In genomic region chr17:45770441-45770840, GRCm38 (mm10) we compare ENCODE assay signal across 10 mouse cellular contexts. TPM values are rescaled to one million over a fixed set of nuclear protein-coding genes. Genes with fewer than 3 reads are reported as not detected.
DNase-seq lines count a peak whose midpoint lies in the region; ATAC-seq and TF ChIP-seq lines count a peak whose summit lies in the region.
"Had no signal": no experiment of that assay in that cellular context is flagged by ENCODE, and none has a peak within 500 bp of the region (broad histone marks: within the 10 kb centered on the region; RNA-seq: fewer than 3 reads in every experiment).

No protein-coding gene starts in this region.

- no peaks in the 10 kb centered on the region for H3K27me3 ChIP-seq in intestine, embryonic 14.5 days (replicated peaks; ENCODE audit: control insufficient read depth, insufficient read depth, low read length)
- no peaks in the 10 kb centered on the region for H3K27me3 ChIP-seq in intestine, postnatal 0 days (replicated peaks; ENCODE audit: control insufficient read depth, insufficient read depth, low read length)
- H3K27me3 ChIP-seq in MEL (ENCODE audit: control insufficient read depth in 1 of 2, insufficient read depth in 2 of 2, low read length in 2 of 2), result no peaks in the 10 kb centered on the region
- peaks cover 9% of the 10 kb centered on the region for H3K27me3 ChIP-seq in limb, embryonic 10.5 days (ENCODE audit: low read depth, poor library complexity, severe bottlenecking)
- H3K27me3 ChIP-seq: neural tube, embryonic 13.5 days had no signal

- WGBS in intestine, embryonic 14.5 days, result 39% methylated on average over 6 of the region's 6 CpGs
- WGBS in intestine, postnatal 0 days, result 57% methylated on average over 6 of the region's 6 CpGs
- 70% methylated on average over 6 of the region's 6 CpGs for WGBS in limb, embryonic 10.5 days

- H3K27ac ChIP-seq in intestine, embryonic 14.5 days (ENCODE audit: low read depth), result peak overlapping the region; percentile 12; the same call in 1 of the 2 replicates
- H3K27ac ChIP-seq in intestine, postnatal 0 days (ENCODE audit: low read depth, low read length), result no peak overlapping the region
- H3K27ac ChIP-seq in MEL (ENCODE audit: control insufficient read depth, low read depth, low read length), result peak overlapping the region; percentile 24; the same call in 1 of the 2 replicates
- H3K27ac ChIP-seq in cortical plate, adult 2 months (ENCODE audit: insufficient read depth, low read length), result 0 out of 2 replicates have a peak overlapping the region, but pooled peaks have one; percentile 5
- H3K27ac ChIP-seq in limb, embryonic 10.5 days, result peak overlapping the region; percentile 53; the same call in 1 of the 2 replicates
- H3K27ac ChIP-seq: neural tube, embryonic 13.5 days had no signal

- no peaks in the 10 kb centered on the region for H3K9me3 ChIP-seq in intestine, embryonic 14.5 days (ENCODE audit: control insufficient read depth, low read length)
- H3K9me3 ChIP-seq in intestine, postnatal 0 days (ENCODE audit: control insufficient read depth), result no peaks in the 10 kb centered on the region
- no peaks in the 10 kb centered on the region for H3K9me3 ChIP-seq in MEL (replicated peaks; ENCODE audit: insufficient read depth, low read length)
- no peaks in the 10 kb centered on the region for H3K9me3 ChIP-seq in limb, embryonic 10.5 days (replicated peaks)
- H3K9me3 ChIP-seq: neural tube, embryonic 13.5 days had no signal

- H3K4me3 ChIP-seq in intestine, embryonic 14.5 days (ENCODE audit: low read depth, low read length), result no peak overlapping the region
- no peak overlapping the region for H3K4me3 ChIP-seq in intestine, postnatal 0 days (ENCODE audit: low read depth, low read length)
- H3K4me3 ChIP-seq in MEL (ENCODE audit: control insufficient read depth in 1 of 2, insufficient read depth in 1 of 2, low read depth in 2 of 2, low read length in 2 of 2), result no peak overlapping the region
- H3K4me3 ChIP-seq in cortical plate, adult 2 months (ENCODE audit: insufficient read depth, low read length), result no peak overlapping the region
- H3K4me3 ChIP-seq in limb, embryonic 10.5 days, result no peak overlapping the region
- H3K4me3 ChIP-seq: neural tube, embryonic 13.5 days had no signal

- TF ChIP-seq POLR2A in MEL (IDR thresholded peaks at IDR 0.05; ENCODE audit: control insufficient read depth in 1 of 2, insufficient read depth in 1 of 2, low read depth in 1 of 2, low read length in 2 of 2, poor library complexity in 1 of 2), result no peak
- TF ChIP-seq POLR2A in cortical plate, adult 2 months (IDR thresholded peaks at IDR 0.05; ENCODE audit: extremely low read depth, insufficient read depth, low read length), result no peak

- no peaks in the 10 kb centered on the region for H3K79me2 ChIP-seq in MEL (ENCODE audit: control insufficient read depth, insufficient read depth, low read length, poor library complexity)

- no peak for TF ChIP-seq RAD21 in MEL (IDR thresholded peaks at IDR 0.05; ENCODE audit: low read depth, low read length)

- H3K9ac ChIP-seq in intestine, embryonic 14.5 days (ENCODE audit: low read length), result no peak overlapping the region
- H3K9ac ChIP-seq in intestine, postnatal 0 days (ENCODE audit: low read depth, low read length), result no peak overlapping the region
- peak overlapping the region; percentile 17; the same call in 1 of the 2 replicates for H3K9ac ChIP-seq in MEL (ENCODE audit: control insufficient read depth, low read depth, low read length, poor library complexity, severe bottlenecking)
- H3K9ac ChIP-seq: neural tube, embryonic 13.5 days had no signal

- no peak for DNase-seq in intestine, embryonic 14.5 days (ENCODE audit: low spot score)
- no peak for DNase-seq in MEL (ENCODE audit: low read depth, low spot score)
- DNase-seq in limb, embryonic 10.5 days (ENCODE audit: low spot score), result no peak
- DNase-seq in spleen, postnatal 4 days (ENCODE audit: low spot score in 2 of 2), result no peak
- DNase-seq in layer of hippocampus, adult 11-12 months (ENCODE audit: low spot score), result no peak
- DNase-seq in frontal cortex, postnatal 10 days (ENCODE audit: low spot score in 2 of 2), result no peak

- TF ChIP-seq EP300 in MEL (IDR thresholded peaks at IDR 0.05; ENCODE audit: low read depth in 1 of 2, low read length in 2 of 2), result no peak

- H3K36me3 ChIP-seq in intestine, embryonic 14.5 days (ENCODE audit: control insufficient read depth, insufficient read depth, low read length), result no peaks in the 10 kb centered on the region
- no peaks in the 10 kb centered on the region for H3K36me3 ChIP-seq in intestine, postnatal 0 days (ENCODE audit: control insufficient read depth, insufficient read depth)
- peaks cover 0 to 2% of the 10 kb centered on the region in 2 experiments; a peak in 2 of 4 replicates for H3K36me3 ChIP-seq in MEL (ENCODE audit: control insufficient read depth in 1 of 2, insufficient read depth in 2 of 2, low read length in 2 of 2)
- no peaks in the 10 kb centered on the region for H3K36me3 ChIP-seq in limb, embryonic 10.5 days
- H3K36me3 ChIP-seq: neural tube, embryonic 13.5 days had no signal

- no peak overlapping the region for H3K4me2 ChIP-seq in intestine, embryonic 14.5 days (ENCODE audit: low read length)
- H3K4me2 ChIP-seq in intestine, postnatal 0 days (replicated peaks; ENCODE audit: low read depth), result no peak overlapping the region
- H3K4me2 ChIP-seq: neural tube, embryonic 13.5 days had no signal

- peaks cover 27% of the 10 kb centered on the region for H3K4me1 ChIP-seq in intestine, embryonic 14.5 days (replicated peaks; ENCODE audit: control insufficient read depth, insufficient read depth, low read length)
- peaks cover 4% of the 10 kb centered on the region; the same call in 1 of the 2 replicates for H3K4me1 ChIP-seq in intestine, postnatal 0 days (replicated peaks; ENCODE audit: control insufficient read depth, insufficient read depth, low read length)
- peaks cover 3 to 17% of the 10 kb centered on the region in 2 experiments for H3K4me1 ChIP-seq in MEL (ENCODE audit: control insufficient read depth in 1 of 2, insufficient read depth in 2 of 2, low read length in 2 of 2)
- no peaks in the 10 kb centered on the region for H3K4me1 ChIP-seq in cortical plate, adult 2 months (ENCODE audit: control insufficient read depth, insufficient read depth, low read length)
- H3K4me1 ChIP-seq in limb, embryonic 10.5 days, result peaks cover 57% of the 10 kb centered on the region

- ATAC-seq in intestine, embryonic 14.5 days (replicated peaks; ENCODE audit: low FRiP score, low TSS enrichment, low read depth), result no peak
- no peak for ATAC-seq in intestine, postnatal 0 days

- no peak for TF ChIP-seq CTCF in intestine, postnatal 0 days (IDR thresholded peaks at IDR 0.05; ENCODE audit: low read depth)
- TF ChIP-seq CTCF in MEL (IDR thresholded peaks at IDR 0.05 in 2 of 3, conservative IDR thresholded peaks at IDR 0.05 in 1 of 3; ENCODE audit: control insufficient read depth in 1 of 3, insufficient read depth in 1 of 3, low read depth in 2 of 3, low read length in 3 of 3, poor library complexity in 1 of 3, severe bottlenecking in 1 of 3), result no peak
- TF ChIP-seq CTCF in cortical plate, adult 2 months (IDR thresholded peaks at IDR 0.05; ENCODE audit: extremely low read depth, insufficient read depth, low read length), result no peak

TF ChIP-seq in MEL, 35 proteins besides CTCF, POLR2A, EP300 and RAD21:
- no peak for TF ChIP-seq RCOR1 (IDR thresholded peaks at IDR 0.05; ENCODE audit: low read depth, low read length)
- TF ChIP-seq BHLHE40 (IDR thresholded peaks at IDR 0.05; ENCODE audit: borderline replicate concordance, low read depth, low read length), result no peak
- no peak for TF ChIP-seq ETS1 (IDR thresholded peaks at IDR 0.05; ENCODE audit: low read depth, low read length)
- no peak for TF ChIP-seq ZKSCAN1 (IDR thresholded peaks at IDR 0.05; ENCODE audit: low read depth, low read length)
- no peak for TF ChIP-seq NELFE (IDR thresholded peaks at IDR 0.05; ENCODE audit: low read depth, low read length)
- no peak for TF ChIP-seq CHD1 (IDR thresholded peaks at IDR 0.05; ENCODE audit: low read depth, low read length)

RNA-seq across cellular contexts. Expression of gene 1600014C23Rik, which starts 36.8 kb away (rescaled TPM):
- polyA plus RNA-seq in intestine, embryonic 14.5 days (2014; fragmentation: Nextera tagmentation; extraction: Ambion mirVana), result not detected in 2 replicates
- polyA plus RNA-seq in intestine, postnatal 0 days (2015; fragmentation: Nextera tagmentation; extraction: Ambion mirVana), result not detected in 2 replicates
- total RNA-seq in MEL (2012; rRNA removed), result 0.81 and 2.1 TPM in 2 replicates
- 1 to 10 TPM in 1 of 2 experiments, not detected in 1; 2.7 TPM for polyA plus RNA-seq in MEL (2012; ENCODE audit: insufficient read depth in 1 of 2, insufficient read length in 2 of 2, low read depth in 1 of 2, low replicate concordance in 2 of 2, missing spikeins in 1 of 2)
- polyA plus RNA-seq in cortical plate, adult 2 months (2012; rRNA removed), result 0.44 TPM in 1 of 2 replicates, not detected in the other
- 0.33 TPM in 1 of 2 replicates, not detected in the other for polyA plus RNA-seq in limb, embryonic 10.5 days (2016; fragmentation: Nextera tagmentation; extraction: Ambion mirVana)
- polyA plus RNA-seq: neural tube, embryonic 13.5 days; small intestine, adult 2 months had no signal
